Mouse (Mus musculus): ENCODE measurements around the gene Catsperz.

GRCm38 (mm10) chr19:6925611-6926329 is 590 bp upstream of the Catsperz start:
- TF ChIP-seq CTCF (IDR thresholded peaks at IDR 0.05; ENCODE audit: low read depth) (no peak), EP300 (IDR thresholded peaks at IDR 0.05; ENCODE audit: low read depth) (no peak)

Measured in liver, postnatal 0 days (tissue).